Mouse (Mus musculus): ENCODE results near the gene Crim1. TPM values are rescaled to one million over a fixed set of nuclear protein-coding genes. Genes with fewer than 3 reads are reported as not detected.

Gene Crim1
- polyA plus RNA-seq, 1 experiment from 2014 or later: 7.2 TPM

DNA sequence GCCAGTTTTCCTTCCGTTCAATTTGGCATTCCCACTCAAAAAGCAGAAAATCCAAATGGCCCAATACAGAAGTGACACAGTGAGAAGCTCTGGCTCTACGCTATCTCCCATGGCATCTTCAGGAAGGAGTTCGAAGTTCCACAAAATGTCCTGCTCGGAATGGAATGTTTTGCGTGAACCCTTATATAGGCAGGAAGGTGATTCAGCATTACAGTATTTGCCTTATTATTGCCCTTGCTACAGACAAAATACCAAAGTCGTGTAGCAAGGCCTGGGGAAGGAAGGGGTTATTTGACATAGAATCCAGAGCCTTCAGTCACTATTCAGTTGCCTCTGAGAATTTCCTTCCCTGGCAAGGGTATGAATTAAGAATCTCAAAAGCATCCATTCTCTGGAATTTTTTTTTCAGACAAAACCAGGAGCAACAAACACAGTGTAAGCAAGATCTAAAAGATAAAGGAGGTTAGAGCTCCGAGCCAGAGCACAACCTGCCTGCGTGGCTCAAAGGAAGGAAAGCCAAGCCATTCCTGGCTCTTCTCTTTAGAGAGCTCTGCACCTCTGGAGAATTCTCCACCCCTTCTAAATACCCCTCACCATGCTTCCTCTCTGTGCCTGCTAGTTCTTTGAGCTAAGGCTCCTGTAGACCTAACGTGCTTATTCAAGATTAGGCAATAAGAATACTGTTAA, 192.5 kb downstream of the Crim1 start:
- no peak overlapping the region for H3K4me2 ChIP-seq (ENCODE audit: low read depth, low read length)
- DNase-seq (ENCODE audit: low spot score): no peak
- WGBS: 71% methylated on average over 9 of the region's 9 CpGs

DNA sequence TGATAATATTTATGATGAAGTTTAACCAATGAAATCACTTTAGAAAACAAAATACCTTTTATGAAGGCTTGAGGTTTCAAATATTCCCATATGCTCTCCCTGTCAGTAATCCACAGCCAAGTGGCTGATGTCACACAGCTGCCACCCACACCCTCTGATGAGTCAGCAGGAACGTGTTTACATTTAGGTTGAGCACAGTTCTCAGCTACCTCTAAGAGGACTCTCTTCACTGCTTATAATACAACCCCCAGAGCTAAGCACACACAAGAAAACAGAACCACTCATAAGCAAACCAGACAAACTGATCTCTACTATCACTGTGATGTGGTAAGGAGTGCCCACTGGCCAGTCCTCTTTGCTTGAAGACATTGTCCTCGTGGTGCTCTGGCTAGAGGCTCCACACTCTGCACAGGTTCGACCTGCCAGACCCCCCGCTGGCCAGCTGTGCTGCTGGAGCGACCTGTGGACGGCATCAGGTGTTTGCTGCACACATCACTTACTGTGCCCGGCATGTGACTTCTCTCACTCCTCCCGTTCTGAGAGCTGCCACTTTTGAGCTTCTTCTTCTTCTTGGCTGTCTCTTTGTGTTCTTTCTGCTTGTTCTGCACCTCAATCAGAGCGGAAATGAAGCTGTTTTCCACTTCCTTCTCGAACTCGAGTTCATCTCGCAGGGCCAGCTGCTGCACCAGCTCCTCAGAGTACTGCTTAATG, 200.2 kb downstream of the Crim1 start:
- DNase-seq (ENCODE audit: low spot score): peak; percentile 43
- no peak overlapping the region for H3K4me3 ChIP-seq (ENCODE audit: low read depth, low read length)
- peaks cover 26% of the 10 kb centered on the region for H3K36me3 ChIP-seq (ENCODE audit: control insufficient read depth, insufficient read depth, low read length)
- no peaks in the 10 kb centered on the region for H3K27me3 ChIP-seq (replicated peaks; ENCODE audit: control insufficient read depth, insufficient read depth, low read length)
- no peaks in the 10 kb centered on the region for H3K9me3 ChIP-seq (ENCODE audit: control insufficient read depth, low read length)
- no peak overlapping the region for H3K27ac ChIP-seq (replicated peaks; ENCODE audit: low read depth, low read length)
- H3K4me1 ChIP-seq (ENCODE audit: control insufficient read depth, insufficient read depth, low read length): no peaks in the 10 kb centered on the region
- WGBS: 75% methylated on average over 12 of the region's 12 CpGs
- no peak overlapping the region; the same call in 1 of the 2 replicates for H3K9ac ChIP-seq (ENCODE audit: low read depth, low read length)
- peak; percentile 63; the same call in 1 of the 2 replicates for ATAC-seq (ENCODE audit: low read depth)
- no peak overlapping the region for H3K4me2 ChIP-seq (ENCODE audit: low read depth, low read length)

More for the DNA sequence above, 192.5 kb downstream of the Crim1 start:
- no peak for ATAC-seq (ENCODE audit: low read depth)
- H3K27ac ChIP-seq (replicated peaks; ENCODE audit: low read depth, low read length): no peak overlapping the region
- H3K4me1 ChIP-seq (ENCODE audit: control insufficient read depth, insufficient read depth, low read length): no peaks in the 10 kb centered on the region
- no peaks in the 10 kb centered on the region for H3K27me3 ChIP-seq (replicated peaks; ENCODE audit: control insufficient read depth, insufficient read depth, low read length)
- H3K4me3 ChIP-seq (ENCODE audit: low read depth, low read length): no peak overlapping the region
- no peaks in the 10 kb centered on the region for H3K9me3 ChIP-seq (ENCODE audit: control insufficient read depth, low read length)
- peaks cover 14% of the 10 kb centered on the region; the same call in 1 of the 2 replicates for H3K36me3 ChIP-seq (ENCODE audit: control insufficient read depth, insufficient read depth, low read length)
- no peak overlapping the region for H3K9ac ChIP-seq (ENCODE audit: low read depth, low read length)

DNA sequence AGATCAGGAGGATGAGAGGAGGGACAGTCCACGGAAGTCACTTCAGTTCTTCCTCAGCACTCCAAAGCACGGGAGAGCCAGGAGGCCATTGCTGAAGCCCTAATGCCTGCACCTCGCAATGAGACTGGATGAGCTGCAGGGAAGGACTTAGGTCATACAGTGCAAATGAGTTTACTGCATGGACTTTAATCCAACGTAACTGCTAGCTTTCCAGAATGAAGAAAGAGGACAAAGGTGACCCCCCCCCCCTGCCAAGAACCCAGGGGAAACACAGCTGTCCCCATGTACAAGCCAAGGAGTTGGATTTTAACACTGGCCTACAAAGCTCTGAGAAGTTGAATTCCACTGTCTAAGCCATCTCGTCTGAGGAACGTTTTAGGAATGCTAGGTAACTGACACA, 201.3 kb downstream of the Crim1 start:
- Histone ChIP-seq H3K27ac (replicated peaks; ENCODE audit: low read depth, low read length) (no peak overlapping the region), H3K27me3 (replicated peaks; ENCODE audit: control insufficient read depth, insufficient read depth, low read length) (no peaks in the 10 kb centered on the region), H3K9me3 (ENCODE audit: control insufficient read depth, low read length) (no peaks in the 10 kb centered on the region), H3K9ac (ENCODE audit: low read depth, low read length) (no peak overlapping the region), H3K4me2 (ENCODE audit: low read depth, low read length) (no peak overlapping the region), H3K4me3 (ENCODE audit: low read depth, low read length) (no peak overlapping the region), H3K36me3 (ENCODE audit: control insufficient read depth, insufficient read depth, low read length) (peaks cover 23% of the 10 kb centered on the region), H3K4me1 (ENCODE audit: control insufficient read depth, insufficient read depth, low read length) (no peaks in the 10 kb centered on the region)
- WGBS: 68% methylated on average over 6 of the region's 6 CpGs
- ATAC-seq (ENCODE audit: low read depth) (no peak), DNase-seq (ENCODE audit: low spot score) (no peak)

DNA sequence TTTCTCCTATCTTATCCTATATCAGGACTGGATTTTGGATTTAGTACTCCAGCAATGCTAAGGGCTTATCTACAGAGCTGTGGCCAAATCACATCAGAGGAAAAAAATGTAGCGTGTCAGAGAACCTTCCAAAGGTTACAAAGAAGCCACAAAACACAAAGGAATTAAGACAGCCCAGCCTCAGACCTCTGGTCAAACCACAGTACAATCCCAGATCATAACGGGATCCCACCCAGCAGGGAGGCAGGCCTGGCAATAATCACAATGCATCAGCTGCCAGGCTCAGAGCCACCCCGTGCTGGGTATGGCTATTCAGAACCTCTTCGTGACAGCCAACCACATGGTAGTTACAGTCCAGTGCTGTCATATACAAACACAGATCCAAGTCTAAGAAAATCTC, 201.7 kb downstream of the Crim1 start:
- 49% methylated on average over 4 of the region's 4 CpGs for WGBS
- peak; percentile 55; the same call in 1 of the 2 replicates for ATAC-seq (ENCODE audit: low read depth)
- no peak overlapping the region for H3K9ac ChIP-seq (ENCODE audit: low read depth, low read length)
- peak; percentile 8 for DNase-seq (ENCODE audit: low spot score)
- no peak overlapping the region for H3K4me3 ChIP-seq (ENCODE audit: low read depth, low read length)
- no peak overlapping the region for H3K4me2 ChIP-seq (ENCODE audit: low read depth, low read length)
- peaks cover 23% of the 10 kb centered on the region for H3K36me3 ChIP-seq (ENCODE audit: control insufficient read depth, insufficient read depth, low read length)
- H3K9me3 ChIP-seq (ENCODE audit: control insufficient read depth, low read length): no peaks in the 10 kb centered on the region
- no peaks in the 10 kb centered on the region for H3K4me1 ChIP-seq (ENCODE audit: control insufficient read depth, insufficient read depth, low read length)
- no peak overlapping the region for H3K27ac ChIP-seq (replicated peaks; ENCODE audit: low read depth, low read length)
- H3K27me3 ChIP-seq (replicated peaks; ENCODE audit: control insufficient read depth, insufficient read depth, low read length): no peaks in the 10 kb centered on the region

DNA sequence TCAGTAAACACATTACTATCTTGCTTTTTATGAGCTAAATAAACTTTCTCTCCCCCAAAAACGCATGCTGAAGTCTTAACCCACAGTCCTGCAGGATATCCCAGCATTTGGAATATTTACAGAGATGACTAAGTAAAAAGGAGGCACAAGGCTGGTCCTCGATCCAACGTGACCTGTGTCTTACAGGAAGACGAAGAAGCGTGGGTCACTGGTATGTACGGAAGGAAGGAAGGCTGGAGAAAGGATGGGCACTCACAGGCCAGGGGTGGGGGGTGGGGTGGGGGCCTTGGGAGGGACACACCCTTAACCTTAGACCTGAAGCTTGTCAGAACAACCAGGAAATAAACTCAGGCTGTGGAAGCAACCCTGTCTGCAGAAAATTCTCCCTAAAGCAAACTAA, 202.1 kb downstream of the Crim1 start:
- H3K4me3 ChIP-seq (ENCODE audit: low read depth, low read length): no peak overlapping the region
- DNase-seq (ENCODE audit: low spot score) (no peak), ATAC-seq (ENCODE audit: low read depth) (no peak)
- peaks cover 23% of the 10 kb centered on the region for H3K36me3 ChIP-seq (ENCODE audit: control insufficient read depth, insufficient read depth, low read length)
- no peaks in the 10 kb centered on the region for H3K27me3 ChIP-seq (replicated peaks; ENCODE audit: control insufficient read depth, insufficient read depth, low read length)
- H3K27ac ChIP-seq (replicated peaks; ENCODE audit: low read depth, low read length): no peak overlapping the region
- WGBS: 79% methylated on average over 6 of the region's 6 CpGs
- H3K4me2 ChIP-seq (ENCODE audit: low read depth, low read length): no peak overlapping the region
- no peak overlapping the region for H3K9ac ChIP-seq (ENCODE audit: low read depth, low read length)
- no peaks in the 10 kb centered on the region for H3K4me1 ChIP-seq (ENCODE audit: control insufficient read depth, insufficient read depth, low read length)
- H3K9me3 ChIP-seq (ENCODE audit: control insufficient read depth, low read length): no peaks in the 10 kb centered on the region

DNA sequence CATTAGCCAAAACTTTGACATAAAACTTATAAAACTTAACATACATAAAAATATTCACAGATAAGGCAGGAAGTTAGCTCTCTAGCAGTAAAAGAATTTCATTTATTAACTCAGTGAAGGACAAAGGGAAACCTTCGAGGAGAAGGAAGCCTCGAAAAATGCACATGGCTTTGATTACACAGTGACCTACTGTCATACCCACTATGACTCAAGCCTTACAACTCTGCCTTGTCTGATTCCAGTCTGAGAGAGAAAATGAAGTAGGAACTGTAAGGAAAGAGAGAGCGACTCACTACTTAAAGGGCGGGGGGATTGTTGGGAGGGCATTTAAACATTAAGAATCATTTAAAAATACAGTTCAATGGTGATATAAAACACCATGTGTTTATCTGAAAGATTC, 203.2 kb downstream of the Crim1 start:
- Histone ChIP-seq H3K36me3 (ENCODE audit: control insufficient read depth, insufficient read depth, low read length) (peaks cover 24% of the 10 kb centered on the region), H3K27ac (replicated peaks; ENCODE audit: low read depth, low read length) (no peak overlapping the region), H3K4me1 (ENCODE audit: control insufficient read depth, insufficient read depth, low read length) (no peaks in the 10 kb centered on the region), H3K4me3 (ENCODE audit: low read depth, low read length) (no peak overlapping the region), H3K4me2 (ENCODE audit: low read depth, low read length) (no peak overlapping the region), H3K27me3 (replicated peaks; ENCODE audit: control insufficient read depth, insufficient read depth, low read length) (no peaks in the 10 kb centered on the region), H3K9me3 (ENCODE audit: control insufficient read depth, low read length) (no peaks in the 10 kb centered on the region), H3K9ac (ENCODE audit: low read depth, low read length) (no peak overlapping the region)
- DNase-seq (ENCODE audit: low spot score): no peak
- ATAC-seq (ENCODE audit: low read depth): no peak
- WGBS: 53% methylated on average over 4 of the region's 4 CpGs

DNA sequence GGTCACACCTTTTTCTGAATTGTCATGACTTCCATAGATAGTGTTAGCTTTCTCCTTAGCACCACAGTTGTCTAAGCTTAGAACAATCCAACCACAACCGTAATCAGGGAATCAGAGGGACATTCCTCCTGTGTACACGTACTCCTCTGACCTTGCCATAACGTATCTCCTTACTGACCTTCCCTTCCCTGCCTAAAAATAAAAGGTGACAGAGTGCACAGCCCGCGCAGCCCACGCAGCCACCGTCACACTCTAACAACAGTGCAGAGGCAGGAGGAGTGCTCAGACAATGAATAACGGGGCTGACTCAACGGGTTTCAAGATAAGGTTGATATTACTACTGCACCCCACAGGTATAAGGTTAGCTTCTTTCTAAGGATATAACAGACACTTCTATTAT, 203.8 kb downstream of the Crim1 start:
- Histone ChIP-seq H3K4me1 (ENCODE audit: control insufficient read depth, insufficient read depth, low read length) (no peaks in the 10 kb centered on the region), H3K9me3 (ENCODE audit: control insufficient read depth, low read length) (no peaks in the 10 kb centered on the region), H3K27me3 (replicated peaks; ENCODE audit: control insufficient read depth, insufficient read depth, low read length) (no peaks in the 10 kb centered on the region), H3K4me3 (ENCODE audit: low read depth, low read length) (no peak overlapping the region), H3K27ac (replicated peaks; ENCODE audit: low read depth, low read length) (no peak overlapping the region), H3K36me3 (ENCODE audit: control insufficient read depth, insufficient read depth, low read length) (peaks cover 26% of the 10 kb centered on the region), H3K4me2 (ENCODE audit: low read depth, low read length) (no peak overlapping the region), H3K9ac (ENCODE audit: low read depth, low read length) (no peak overlapping the region)
- ATAC-seq (ENCODE audit: low read depth) (no peak), DNase-seq (ENCODE audit: low spot score) (no peak)
- 87% methylated on average over 9 of the region's 9 CpGs for WGBS

DNA sequence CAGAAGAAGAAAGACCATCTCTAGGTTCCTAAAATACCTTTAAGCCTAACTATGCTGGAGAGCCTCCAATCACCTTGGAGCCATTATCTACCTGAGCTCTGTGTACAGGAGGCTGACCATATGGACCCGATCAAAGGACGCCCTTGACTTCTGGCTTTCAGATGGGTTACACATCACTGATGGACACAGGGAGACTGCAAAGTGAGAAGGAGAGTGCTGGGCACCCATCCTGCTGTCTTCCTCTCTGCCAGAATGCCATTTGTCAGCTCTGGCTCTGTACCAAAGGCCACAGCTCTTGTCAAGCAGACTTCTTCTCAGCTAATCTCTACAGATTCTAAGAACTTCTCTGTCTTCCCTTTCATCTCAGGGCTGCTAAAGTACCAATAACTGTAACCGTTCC, 205.3 kb downstream of the Crim1 start:
- ATAC-seq (ENCODE audit: low read depth) (no peak), DNase-seq (ENCODE audit: low spot score) (no peak)
- Histone ChIP-seq H3K4me1 (ENCODE audit: control insufficient read depth, insufficient read depth, low read length) (no peaks in the 10 kb centered on the region; the same call in 1 of the 2 replicates), H3K4me2 (ENCODE audit: low read depth, low read length) (no peak overlapping the region), H3K9me3 (ENCODE audit: control insufficient read depth, low read length) (no peaks in the 10 kb centered on the region), H3K4me3 (ENCODE audit: low read depth, low read length) (no peak overlapping the region), H3K27ac (replicated peaks; ENCODE audit: low read depth, low read length) (no peak overlapping the region), H3K36me3 (ENCODE audit: control insufficient read depth, insufficient read depth, low read length) (peaks cover 21% of the 10 kb centered on the region), H3K27me3 (replicated peaks; ENCODE audit: control insufficient read depth, insufficient read depth, low read length) (no peaks in the 10 kb centered on the region), H3K9ac (ENCODE audit: low read depth, low read length) (no peak overlapping the region)
- WGBS: 94% methylated on average over 3 of the region's 3 CpGs

Data from embryonic facial prominence, embryonic 14.5 days (tissue).